Mouse (Mus musculus): ENCODE data around the gene Chd1l. TPM values are rescaled to one million over a fixed set of nuclear protein-coding genes. Genes with fewer than 3 reads are reported as not detected.
A peak's percentile ranks its signal among the peaks of the same experiment; 100 is the strongest.

Chd1l gene
- 7.8 and 8.4 TPM in 2 replicates for polyA plus RNA-seq (2015; fragmentation: Nextera tagmentation; extraction: Ambion mirVana)

- Histone ChIP-seq H3K27ac (ENCODE audit: low read length) (peak within 1 kb of the TSS; percentile 91), H3K27me3 (ENCODE audit: control insufficient read depth, insufficient read depth, low read depth, low read length) (no peaks in the 10 kb centered on the region), H3K9ac (ENCODE audit: low read depth, low read length) (peak within 1 kb of the TSS; percentile 88), H3K9me3 (replicated peaks; ENCODE audit: control insufficient read depth, low read length) (no peaks in the 10 kb centered on the region), H3K36me3 (ENCODE audit: control insufficient read depth, insufficient read depth) (no peaks in the 10 kb centered on the region), H3K4me2 (ENCODE audit: low read depth, low read length) (peak within 1 kb of the TSS; percentile 94), H3K4me3 (ENCODE audit: low read depth, low read length) (peak within 1 kb of the TSS; percentile 90), H3K4me1 (ENCODE audit: control insufficient read depth, low read depth, low read length) (peaks cover 7% of the 10 kb centered on the region)
- peak; percentile 91 for ATAC-seq (ENCODE audit: low read depth)
- WGBS (ENCODE audit: insufficient replicate concordance), result 0% methylated on average over 55 of the region's 56 CpGs
These were observed at the start of gene Chd1l for GRCm38 (mm10) chr3:97609845-97610410. Gene Chd1l (minus strand): TSS chr3:97610203.

- H3K27me3 ChIP-seq (ENCODE audit: control insufficient read depth, insufficient read depth, low read depth, low read length), result no peaks in the 10 kb centered on the region
- ATAC-seq (ENCODE audit: low read depth), result no peak
- no peak overlapping the region for H3K27ac ChIP-seq (ENCODE audit: low read length)
- no peak overlapping the region for H3K4me3 ChIP-seq (ENCODE audit: low read depth, low read length)
- no peak overlapping the region for H3K9ac ChIP-seq (ENCODE audit: low read depth, low read length)
- peaks cover 17% of the 10 kb centered on the region for H3K4me1 ChIP-seq (ENCODE audit: control insufficient read depth, low read depth, low read length)
- 85% methylated on average over 7 of the region's 7 CpGs for WGBS (ENCODE audit: insufficient replicate concordance)
- H3K36me3 ChIP-seq (ENCODE audit: control insufficient read depth, insufficient read depth), result no peaks in the 10 kb centered on the region
- H3K9me3 ChIP-seq (replicated peaks; ENCODE audit: control insufficient read depth, low read length), result no peaks in the 10 kb centered on the region
- no peak overlapping the region for H3K4me2 ChIP-seq (ENCODE audit: low read depth, low read length)
These were observed 49.7 kb upstream of the Chd1l start for GRCm38 (mm10) chr3:97659746-97660145.

GRCm38 (mm10) chr3:97658426-97659193 is 48.6 kb upstream of the Chd1l start:
- Histone ChIP-seq H3K4me2 (ENCODE audit: low read depth, low read length) (peak overlapping the region; percentile 96), H3K27ac (ENCODE audit: low read length) (0 out of 2 replicates have a peak overlapping the region, but pooled peaks have one; percentile 52), H3K27me3 (ENCODE audit: control insufficient read depth, insufficient read depth, low read depth, low read length) (no peaks in the 10 kb centered on the region), H3K9me3 (replicated peaks; ENCODE audit: control insufficient read depth, low read length) (no peaks in the 10 kb centered on the region), H3K4me1 (ENCODE audit: control insufficient read depth, low read depth, low read length) (peaks cover 17% of the 10 kb centered on the region), H3K36me3 (ENCODE audit: control insufficient read depth, insufficient read depth) (no peaks in the 10 kb centered on the region), H3K4me3 (ENCODE audit: low read depth, low read length) (peak overlapping the region; percentile 88), H3K9ac (ENCODE audit: low read depth, low read length) (peak overlapping the region; percentile 75)
- ATAC-seq (ENCODE audit: low read depth), result peak; percentile 69
- under 1% methylated on average over 48 of the region's 50 CpGs for WGBS (ENCODE audit: insufficient replicate concordance)

- peak within 1 kb of the TSS; percentile 75 for H3K9ac ChIP-seq (ENCODE audit: low read depth, low read length)
- peak within 1 kb of the TSS; percentile 96 for H3K4me2 ChIP-seq (ENCODE audit: low read depth, low read length)
- H3K36me3 ChIP-seq (ENCODE audit: control insufficient read depth, insufficient read depth), result no peaks in the 10 kb centered on the region
- H3K4me3 ChIP-seq (ENCODE audit: low read depth, low read length), result peak within 1 kb of the TSS; percentile 88
- no peaks in the 10 kb centered on the region for H3K27me3 ChIP-seq (ENCODE audit: control insufficient read depth, insufficient read depth, low read depth, low read length)
- H3K9me3 ChIP-seq (replicated peaks; ENCODE audit: control insufficient read depth, low read length), result no peaks in the 10 kb centered on the region
- peak; percentile 95 for ATAC-seq (ENCODE audit: low read depth)
- 2% methylated on average over 50 of the region's 51 CpGs for WGBS (ENCODE audit: insufficient replicate concordance)
- peak within 1 kb of the TSS; percentile 59 for H3K27ac ChIP-seq (ENCODE audit: low read length)
- H3K4me1 ChIP-seq (ENCODE audit: control insufficient read depth, low read depth, low read length), result peaks cover 17% of the 10 kb centered on the region
These were observed 47.8 kb upstream of the Chd1l start, which contains the start of gene Prkab2 for GRCm38 (mm10) chr3:97657655-97658411. Gene Prkab2 (plus strand): TSS chr3:97658193.

GRCm38 (mm10) chr3:97654901-97655300 is 44.9 kb upstream of the Chd1l start:
- no peaks in the 10 kb centered on the region for H3K27me3 ChIP-seq (ENCODE audit: control insufficient read depth, insufficient read depth, low read depth, low read length)
- no peak overlapping the region for H3K4me3 ChIP-seq (ENCODE audit: low read depth, low read length)
- H3K9ac ChIP-seq (ENCODE audit: low read depth, low read length), result no peak overlapping the region
- H3K27ac ChIP-seq (ENCODE audit: low read length), result no peak overlapping the region
- 67% methylated on average over 8 of the region's 8 CpGs for WGBS (ENCODE audit: insufficient replicate concordance)
- H3K36me3 ChIP-seq (ENCODE audit: control insufficient read depth, insufficient read depth), result no peaks in the 10 kb centered on the region
- H3K4me2 ChIP-seq (ENCODE audit: low read depth, low read length), result no peak overlapping the region
- no peak for ATAC-seq (ENCODE audit: low read depth)
- peaks cover 17% of the 10 kb centered on the region for H3K4me1 ChIP-seq (ENCODE audit: control insufficient read depth, low read depth, low read length)
- no peaks in the 10 kb centered on the region for H3K9me3 ChIP-seq (replicated peaks; ENCODE audit: control insufficient read depth, low read length)

GRCm38 (mm10) chr3:97653781-97654180 is 43.8 kb upstream of the Chd1l start:
- H3K27me3 ChIP-seq (ENCODE audit: control insufficient read depth, insufficient read depth, low read depth, low read length), result no peaks in the 10 kb centered on the region
- ATAC-seq (ENCODE audit: low read depth), result no peak
- H3K27ac ChIP-seq (ENCODE audit: low read length), result no peak overlapping the region
- H3K9ac ChIP-seq (ENCODE audit: low read depth, low read length), result no peak overlapping the region
- 72% methylated on average over 5 of the region's 5 CpGs for WGBS (ENCODE audit: insufficient replicate concordance)
- H3K9me3 ChIP-seq (replicated peaks; ENCODE audit: control insufficient read depth, low read length), result no peaks in the 10 kb centered on the region
- no peaks in the 10 kb centered on the region; the same call in 1 of the 2 replicates for H3K36me3 ChIP-seq (ENCODE audit: control insufficient read depth, insufficient read depth)
- no peak overlapping the region for H3K4me3 ChIP-seq (ENCODE audit: low read depth, low read length)
- H3K4me2 ChIP-seq (ENCODE audit: low read depth, low read length), result no peak overlapping the region
- peaks cover 9% of the 10 kb centered on the region for H3K4me1 ChIP-seq (ENCODE audit: control insufficient read depth, low read depth, low read length)

- H3K4me2 ChIP-seq (ENCODE audit: low read depth, low read length), result no peak overlapping the region
- no peak for ATAC-seq (ENCODE audit: low read depth)
- H3K9ac ChIP-seq (ENCODE audit: low read depth, low read length), result no peak overlapping the region
- 68% methylated on average over 10 of the region's 10 CpGs for WGBS (ENCODE audit: insufficient replicate concordance)
- no peaks in the 10 kb centered on the region for H3K27me3 ChIP-seq (ENCODE audit: control insufficient read depth, insufficient read depth, low read depth, low read length)
- no peaks in the 10 kb centered on the region for H3K4me1 ChIP-seq (ENCODE audit: control insufficient read depth, low read depth, low read length)
- H3K4me3 ChIP-seq (ENCODE audit: low read depth, low read length), result no peak overlapping the region
- H3K9me3 ChIP-seq (replicated peaks; ENCODE audit: control insufficient read depth, low read length), result no peaks in the 10 kb centered on the region
- H3K36me3 ChIP-seq (ENCODE audit: control insufficient read depth, insufficient read depth), result no peaks in the 10 kb centered on the region; the same call in 1 of the 2 replicates
- H3K27ac ChIP-seq (ENCODE audit: low read length), result no peak overlapping the region
These were observed 41.6 kb upstream of the Chd1l start for GRCm38 (mm10) chr3:97651604-97652003.

GRCm38 (mm10) chr3:97649469-97649868 is 39.5 kb upstream of the Chd1l start:
- ATAC-seq (ENCODE audit: low read depth), result no peak
- no peak overlapping the region for H3K27ac ChIP-seq (ENCODE audit: low read length)
- H3K4me3 ChIP-seq (ENCODE audit: low read depth, low read length), result no peak overlapping the region
- H3K9ac ChIP-seq (ENCODE audit: low read depth, low read length), result no peak overlapping the region
- H3K9me3 ChIP-seq (replicated peaks; ENCODE audit: control insufficient read depth, low read length), result no peaks in the 10 kb centered on the region
- no peaks in the 10 kb centered on the region for H3K4me1 ChIP-seq (ENCODE audit: control insufficient read depth, low read depth, low read length)
- H3K36me3 ChIP-seq (ENCODE audit: control insufficient read depth, insufficient read depth), result no peaks in the 10 kb centered on the region; the same call in 1 of the 2 replicates
- H3K4me2 ChIP-seq (ENCODE audit: low read depth, low read length), result no peak overlapping the region
- no peaks in the 10 kb centered on the region for H3K27me3 ChIP-seq (ENCODE audit: control insufficient read depth, insufficient read depth, low read depth, low read length)
- 59% methylated on average over 6 of the region's 6 CpGs for WGBS (ENCODE audit: insufficient replicate concordance)
